Mouse (Mus musculus): ENCODE measurements around the gene Gm20388. TPM values are rescaled to one million over a fixed set of nuclear protein-coding genes. Genes with fewer than 3 reads are reported as not detected.

Gene Gm20388
- total RNA-seq, 2 experiments from 2014 or later, result 2.2 to 7.6 TPM

DNA sequence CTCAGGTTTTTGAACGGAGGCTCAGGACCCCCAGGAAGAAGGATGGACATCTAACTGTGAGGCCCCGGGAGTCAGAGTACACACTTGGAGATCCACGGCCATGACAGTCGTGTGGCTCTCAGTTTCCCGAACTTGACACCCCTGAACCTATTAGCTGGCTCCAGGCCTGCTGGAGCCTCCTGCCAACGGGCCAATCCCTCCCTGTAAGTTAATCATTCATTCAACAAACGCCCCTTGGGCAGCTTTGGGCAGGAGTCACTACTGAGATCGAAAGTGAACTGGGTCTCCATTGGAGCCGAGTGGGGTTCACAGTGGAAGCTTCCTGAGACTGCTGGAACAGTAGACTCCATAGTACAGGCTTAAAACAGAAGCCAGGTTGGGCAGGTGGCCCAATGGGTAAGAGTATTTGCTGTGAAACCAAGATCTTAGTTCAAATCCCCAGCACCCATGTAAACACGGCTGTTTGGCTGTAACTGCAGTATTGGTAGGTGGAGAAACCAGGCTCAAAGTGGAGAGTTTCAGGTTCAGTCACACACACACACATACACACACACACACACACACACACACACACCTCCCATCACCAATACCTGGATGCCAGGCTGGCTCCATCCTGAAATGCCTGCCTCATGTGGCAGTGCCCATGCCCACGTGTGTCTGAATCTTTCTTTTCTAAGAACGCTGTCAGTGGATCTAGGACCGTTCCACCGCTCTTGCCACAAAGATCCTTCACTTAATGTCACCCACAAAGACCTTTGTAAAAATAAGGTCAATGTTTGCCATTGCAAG is 2808.3 kb downstream of the Gm20388 start:
- Histone ChIP-seq H3K4me3 (no peak overlapping the region), H3K27ac (no peak overlapping the region)
- no peak for DNase-seq (ENCODE audit: low spot score in 2 of 2)
- no peak for TF ChIP-seq CTCF (conservative IDR thresholded peaks at IDR 0.05)

GRCm38 (mm10) chr8:122719500-122720065 is 2808.9 kb downstream of the Gm20388 start:
- Histone ChIP-seq H3K27ac (peak overlapping the region; percentile 28; the same call in 1 of the 2 replicates), H3K4me3 (no peak overlapping the region)
- no peak for DNase-seq (ENCODE audit: low spot score in 2 of 2)
- TF ChIP-seq CTCF (conservative IDR thresholded peaks at IDR 0.05), result peak; percentile 31

- no peak for TF ChIP-seq CTCF (conservative IDR thresholded peaks at IDR 0.05)
- peak overlapping the region; percentile 33 for H3K4me3 ChIP-seq
- no peak for DNase-seq (ENCODE audit: low spot score in 2 of 2)
- H3K27ac ChIP-seq, result peak overlapping the region; percentile 28; the same call in 1 of the 2 replicates
Measured at GRCm38 (mm10) chr8:122720070-122720729, 2809.6 kb downstream of the Gm20388 start.

- Histone ChIP-seq H3K27ac (peak overlapping the region; percentile 28; the same call in 1 of the 2 replicates), H3K4me3 (no peak overlapping the region)
- no peak for TF ChIP-seq CTCF (conservative IDR thresholded peaks at IDR 0.05)
- no peak for DNase-seq (ENCODE audit: low spot score in 2 of 2)
Measured at GRCm38 (mm10) chr8:122720811-122721640, 2810.4 kb downstream of the Gm20388 start.

- DNase-seq (ENCODE audit: low spot score in 2 of 2), result no peak
- H3K4me3 ChIP-seq, result no peak overlapping the region
- H3K27ac ChIP-seq, result no peak overlapping the region
- TF ChIP-seq CTCF (conservative IDR thresholded peaks at IDR 0.05), result no peak
Measured at GRCm38 (mm10) chr8:122725187-122725586, 2814.5 kb downstream of the Gm20388 start.

DNA sequence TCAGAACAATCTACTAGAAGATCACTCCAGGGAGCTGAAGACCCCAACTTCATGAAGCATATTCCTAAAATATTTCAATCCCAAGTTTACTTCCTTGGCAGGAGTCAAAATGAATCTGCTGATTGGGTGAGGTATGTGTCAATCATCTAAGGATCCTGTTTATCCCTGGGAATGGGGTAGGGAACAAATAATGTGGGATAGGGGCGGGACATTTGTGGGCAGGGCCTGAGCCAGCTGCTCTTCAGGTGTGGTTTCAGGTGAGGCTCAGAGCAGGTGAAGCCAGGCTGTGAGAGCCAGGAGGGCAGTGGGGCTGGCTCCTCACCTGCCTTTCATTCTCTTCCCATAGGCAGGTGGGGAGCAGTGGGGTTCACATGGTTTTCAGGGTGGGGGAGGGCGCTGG is 2816.1 kb downstream of the Gm20388 start:
- Histone ChIP-seq H3K4me3 (no peak overlapping the region), H3K27ac (no peak overlapping the region)
- no peak for TF ChIP-seq CTCF (conservative IDR thresholded peaks at IDR 0.05)
- DNase-seq (ENCODE audit: low spot score in 2 of 2), result no peak

DNA sequence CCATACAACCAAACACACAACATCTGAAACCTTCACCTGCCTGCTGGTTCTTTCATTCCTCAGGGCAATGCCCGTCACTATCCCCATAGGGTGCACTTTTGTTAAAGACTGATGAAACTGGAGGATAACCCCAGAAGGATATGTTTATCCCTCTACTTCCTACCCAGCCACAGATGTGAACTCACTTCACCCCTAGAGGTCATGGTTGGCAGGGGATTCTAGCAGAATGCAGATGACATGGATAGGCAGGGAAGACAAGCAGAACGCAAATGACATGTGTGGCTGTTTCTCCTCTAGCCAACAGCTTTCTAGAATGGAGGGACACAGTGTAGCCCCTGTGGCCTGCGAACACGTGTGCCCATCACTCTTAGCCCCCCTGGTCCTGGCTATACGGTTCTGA is 2816.8 kb downstream of the Gm20388 start:
- Histone ChIP-seq H3K4me3 (no peak overlapping the region), H3K27ac (no peak overlapping the region)
- 0 out of 2 replicates have a peak, but pooled peaks have one; percentile 7 for TF ChIP-seq CTCF (conservative IDR thresholded peaks at IDR 0.05)
- no peak for DNase-seq (ENCODE audit: low spot score in 2 of 2)

- DNase-seq (ENCODE audit: low spot score in 2 of 2), result no peak
- no peak overlapping the region for H3K27ac ChIP-seq
- H3K4me3 ChIP-seq, result no peak overlapping the region
- TF ChIP-seq CTCF (conservative IDR thresholded peaks at IDR 0.05), result no peak
Measured at GRCm38 (mm10) chr8:122728630-122729029, 2818.0 kb downstream of the Gm20388 start.

DNA sequence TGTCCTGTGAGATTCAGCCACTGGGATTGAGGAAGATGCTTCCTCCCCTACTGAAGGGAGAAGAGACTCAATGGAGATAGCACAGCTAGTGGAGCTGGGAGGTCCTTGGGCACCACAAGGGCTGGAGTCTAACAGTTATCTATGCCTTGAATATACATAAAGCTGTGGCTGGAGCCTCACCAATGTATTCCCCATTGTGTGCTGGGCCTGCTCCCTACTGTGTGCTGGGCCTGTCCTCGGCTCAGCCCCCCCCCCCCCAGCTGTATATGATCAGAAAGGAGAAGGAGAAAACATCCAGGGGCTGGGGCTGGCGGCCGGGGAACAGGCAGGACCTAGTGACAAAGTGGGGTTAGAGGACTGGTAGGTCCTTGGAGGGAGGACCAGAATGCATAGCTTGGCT is 2824.5 kb downstream of the Gm20388 start:
- H3K27ac ChIP-seq, result peak overlapping the region; percentile 51; the same call in 1 of the 2 replicates
- DNase-seq (ENCODE audit: low spot score in 2 of 2), result no peak
- TF ChIP-seq CTCF (conservative IDR thresholded peaks at IDR 0.05), result no peak

GRCm38 (mm10) chr8:122735542-122736473 is 2825.2 kb downstream of the Gm20388 start:
- DNase-seq (ENCODE audit: low spot score in 2 of 2), result no peak
- no peak for TF ChIP-seq CTCF (conservative IDR thresholded peaks at IDR 0.05)
- peak overlapping the region; percentile 51; the same call in 1 of the 2 replicates for H3K27ac ChIP-seq
- H3K4me3 ChIP-seq, result no peak overlapping the region

More for the DNA sequence above, 2824.5 kb downstream of the Gm20388 start:
- no peak overlapping the region for H3K4me3 ChIP-seq

DNA sequence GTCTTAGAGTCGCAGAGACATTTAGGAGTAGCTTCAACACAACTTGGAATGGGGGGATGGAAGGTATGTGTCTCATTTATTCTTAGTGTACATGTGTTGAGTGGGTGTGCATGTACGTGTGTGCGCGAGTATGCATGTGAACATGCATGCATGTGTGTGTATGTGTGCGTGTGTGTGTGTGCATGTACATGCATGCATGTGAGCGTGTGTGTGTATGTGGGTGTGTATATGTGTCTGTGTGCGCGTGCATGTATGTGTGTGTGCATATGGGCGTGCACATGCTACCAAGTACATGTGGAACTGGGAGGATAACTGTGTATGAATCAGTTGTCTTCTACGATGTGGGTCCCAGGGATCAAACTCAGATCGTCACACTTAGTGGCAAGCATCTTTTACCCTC is 2826.0 kb downstream of the Gm20388 start:
- Histone ChIP-seq H3K27ac (no peak overlapping the region), H3K4me3 (no peak overlapping the region)
- no peak for TF ChIP-seq CTCF (conservative IDR thresholded peaks at IDR 0.05)
- no peak for DNase-seq (ENCODE audit: low spot score in 2 of 2)
